Mouse (Mus musculus) naive thymus-derived CD4-positive, alpha-beta T cell, adult 2 months (primary cell): ENCODE data around the gene Telo2.
"Not testable (repeated sequence)": the region's sequence is repeated elsewhere in the genome, so short reads cannot be mapped to it uniquely, and the experiment has no call there.

ENCODE experiments used
- DNase-seq: peaks from one replicate; pipeline ENCODE4 v3.0.0-alpha.2; 2011; ENCODE audit warnings: low read depth

The Telo2 gene

DNA sequence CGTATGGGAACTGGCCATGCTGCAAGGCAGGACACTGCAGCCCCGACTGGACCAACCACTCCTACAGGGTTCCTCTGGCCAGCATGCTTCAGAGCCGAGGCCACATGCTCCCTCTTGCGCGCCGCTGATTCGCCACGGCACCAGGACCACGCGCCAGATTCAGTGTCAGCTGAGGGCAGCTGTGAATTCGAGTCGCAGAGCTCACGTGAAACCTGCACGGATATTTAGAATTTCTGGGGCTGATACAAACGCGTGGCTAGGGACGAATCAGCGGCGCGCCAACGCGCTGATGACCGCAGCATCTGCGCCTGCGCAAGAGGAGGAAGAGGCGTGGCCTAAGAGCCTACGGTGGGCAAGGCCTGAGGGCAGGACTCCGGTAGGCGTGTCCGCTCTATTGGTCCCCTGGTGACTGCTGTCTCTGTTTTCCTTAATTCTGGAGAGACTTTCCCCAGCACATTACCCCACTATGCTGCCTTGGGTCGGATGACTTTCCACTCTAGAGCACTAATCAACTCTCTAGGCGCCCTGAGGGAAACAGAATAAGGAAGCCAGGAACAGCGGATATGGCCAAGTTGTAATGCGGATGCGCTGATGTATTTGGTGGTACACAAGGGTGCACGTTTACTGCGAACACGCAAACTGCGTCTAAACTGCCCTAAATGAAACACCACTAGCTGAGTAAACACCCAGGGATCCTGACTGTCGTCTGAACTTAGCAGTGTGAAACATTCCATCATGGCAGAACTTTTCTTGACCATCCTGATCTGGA lies at the start of gene Telo2:
Gene Telo2 (minus strand): TSS at position 304 of the 769 bp plus-strand sequence.
- DNase-seq: peak; percentile 94

DNA sequence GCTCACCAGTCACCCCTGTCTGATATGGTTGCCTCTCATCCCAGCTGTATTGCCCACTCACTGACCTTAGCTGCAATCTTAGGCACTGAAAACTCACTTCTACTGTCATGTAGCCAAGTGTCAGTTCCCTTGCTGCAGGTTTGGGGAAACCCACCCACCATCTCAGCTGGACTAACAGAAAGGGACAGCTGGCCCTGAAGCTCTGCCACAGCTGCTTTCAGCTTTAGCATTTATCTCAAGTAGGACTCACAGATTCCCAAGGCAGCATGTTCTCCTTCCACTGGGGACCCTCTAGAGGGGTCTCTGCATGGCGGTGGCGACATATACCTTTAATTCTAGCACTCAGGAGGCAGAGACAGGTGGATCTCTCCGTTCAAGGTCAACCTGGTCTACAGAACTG lies 49.0 kb upstream of the Telo2 start:
- DNase-seq: no peak

DNA sequence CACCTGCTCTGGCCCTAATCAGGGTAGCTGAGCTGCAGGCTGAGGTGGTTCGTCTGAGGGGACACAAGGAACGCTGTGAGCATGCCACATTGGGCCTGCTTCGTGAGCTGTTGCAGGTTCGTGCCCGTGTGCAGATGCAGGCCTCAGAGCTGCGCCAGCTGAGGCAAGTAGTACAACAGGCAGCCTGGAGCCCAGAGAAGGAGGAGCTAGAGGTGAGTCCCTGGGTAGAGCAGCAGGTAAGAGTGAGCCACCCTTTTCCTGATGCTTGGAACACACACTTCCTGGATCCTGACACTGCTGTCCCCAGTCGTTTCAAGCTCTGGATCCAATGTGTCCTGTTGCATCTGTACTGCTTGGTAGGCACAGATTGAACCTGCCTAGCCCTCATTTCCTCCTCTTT lies 47.6 kb upstream of the Telo2 start:
- DNase-seq: no peak

DNA sequence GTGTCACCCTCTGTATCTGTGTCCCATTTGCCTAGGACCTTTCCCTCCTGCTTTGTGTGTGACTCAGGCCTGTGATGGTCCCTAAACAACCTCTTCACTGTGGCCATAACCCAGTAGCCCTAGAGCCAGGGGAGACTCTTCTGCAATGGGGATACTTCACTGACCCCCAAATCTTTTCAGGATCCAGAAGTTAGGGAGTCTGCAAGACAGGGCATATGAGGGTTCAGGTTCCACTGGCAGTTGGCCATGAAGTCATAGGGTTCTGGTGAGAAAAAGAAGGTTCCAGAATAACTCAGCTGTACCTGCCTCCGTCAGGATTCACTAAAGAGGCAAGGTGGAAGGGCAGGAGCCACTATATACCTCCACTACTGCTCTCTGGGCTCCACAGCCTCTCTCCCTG lies 46.4 kb upstream of the Telo2 start, which contains the start of gene Ccdc154:
Gene Ccdc154 (plus strand): TSS at position 301 of the 400 bp plus-strand sequence.
- DNase-seq: no peak

DNA sequence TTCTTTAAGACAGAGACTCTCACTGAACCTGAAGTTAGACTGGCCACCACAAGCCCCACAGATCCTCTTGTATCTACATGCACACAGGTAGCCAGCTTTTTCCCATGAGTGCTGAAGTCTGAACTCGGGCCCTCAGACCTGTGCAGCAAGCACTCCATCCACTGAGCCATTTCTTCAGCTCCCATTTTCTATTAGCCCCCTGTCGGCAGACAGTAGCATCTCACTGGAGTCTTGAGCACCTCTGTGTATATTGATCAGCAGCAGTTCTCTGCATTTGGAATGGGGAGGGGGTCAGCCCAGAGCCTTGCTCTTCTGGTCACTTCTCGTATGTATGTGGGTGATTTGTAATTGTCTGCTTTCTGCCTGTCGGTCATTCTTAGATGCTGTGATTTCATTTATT lies 24.2 kb upstream of the Telo2 start:
- DNase-seq: peak; percentile 20

DNA sequence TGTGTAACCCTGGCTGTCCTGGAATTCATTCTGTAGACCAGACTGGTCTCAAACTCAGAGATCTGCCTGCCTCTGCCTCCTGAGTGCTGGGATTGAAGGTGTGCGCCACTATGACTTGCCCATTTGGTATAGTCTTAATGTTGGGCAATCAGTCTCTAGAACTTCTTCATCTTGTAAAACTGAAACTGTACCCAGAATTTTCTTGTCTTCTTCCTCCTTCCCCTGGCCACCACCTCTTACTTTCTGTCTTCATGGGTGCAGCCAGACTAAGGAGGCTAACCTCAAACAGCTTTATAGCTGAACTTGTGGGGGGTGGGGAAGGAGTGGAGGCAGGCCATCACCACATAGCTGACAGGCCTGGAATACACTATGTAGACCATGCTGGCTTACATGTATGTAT lies 23.0 kb upstream of the Telo2 start:
- no peak for DNase-seq

DNA sequence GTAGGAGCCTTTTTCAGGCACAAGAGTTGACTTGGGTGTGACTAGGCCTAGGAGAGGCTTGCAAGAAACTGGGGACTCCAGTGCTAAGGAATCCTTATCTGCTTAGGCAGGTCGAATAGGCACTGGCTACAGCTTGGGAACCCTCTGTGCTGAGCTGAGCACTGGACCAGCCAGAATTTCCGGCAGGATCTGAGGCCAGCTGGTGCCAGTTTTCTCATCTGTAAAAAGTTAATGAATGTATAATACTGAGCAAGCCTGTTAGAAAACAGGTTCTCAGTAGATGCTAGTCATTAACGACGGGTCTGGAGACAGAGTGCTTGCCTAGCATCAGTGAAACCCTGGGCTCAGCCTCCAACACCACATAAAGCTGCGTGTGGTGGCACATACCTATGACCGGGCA lies 19.9 kb upstream of the Telo2 start:
- no peak for DNase-seq

DNA sequence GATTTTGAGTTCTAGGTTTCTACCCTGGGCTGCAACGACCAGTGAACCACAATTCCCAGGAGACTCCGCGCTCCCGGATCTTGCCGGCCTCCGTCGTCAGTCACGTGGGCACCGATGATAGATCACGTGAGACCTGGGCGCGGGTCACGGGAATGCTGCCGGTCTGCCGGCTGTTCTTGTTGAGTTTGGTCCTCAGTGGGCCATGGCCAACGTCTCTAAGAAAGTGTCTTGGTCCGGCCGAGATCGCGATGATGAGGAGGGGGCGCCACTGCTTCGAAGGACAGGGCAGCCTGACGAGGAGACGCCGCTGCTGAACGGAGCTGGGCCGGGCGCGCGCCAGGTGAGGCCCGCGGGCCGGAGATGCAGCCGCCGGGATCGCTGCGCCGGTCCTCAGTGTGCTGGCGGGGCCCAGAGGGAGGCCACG lies 17.5 kb upstream of the Telo2 start, which contains the start of gene Clcn7:
Gene Clcn7 (plus strand): TSS at position 117 of the 424 bp plus-strand sequence.
- peak; percentile 79 for DNase-seq

DNA sequence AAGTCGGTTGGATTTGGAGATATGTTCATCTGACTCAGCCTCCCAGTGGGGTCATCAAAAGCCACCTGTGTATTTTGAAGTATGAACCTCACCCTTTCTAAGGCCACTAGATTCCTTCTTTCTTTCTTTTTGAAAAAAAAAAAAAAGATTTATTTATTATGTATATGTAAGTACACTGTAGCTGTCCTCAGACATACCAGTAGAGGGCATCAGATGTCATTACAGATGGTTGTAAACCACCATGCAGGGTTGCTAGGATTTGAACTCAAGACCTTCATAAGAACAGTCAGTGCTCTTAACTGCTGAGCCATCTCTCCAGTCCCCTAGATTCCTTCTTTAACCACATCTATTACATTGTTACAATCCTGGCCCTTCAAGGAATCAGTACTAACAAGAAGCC lies 14.3 kb upstream of the Telo2 start:
- DNase-seq: peak; percentile 54

DNA sequence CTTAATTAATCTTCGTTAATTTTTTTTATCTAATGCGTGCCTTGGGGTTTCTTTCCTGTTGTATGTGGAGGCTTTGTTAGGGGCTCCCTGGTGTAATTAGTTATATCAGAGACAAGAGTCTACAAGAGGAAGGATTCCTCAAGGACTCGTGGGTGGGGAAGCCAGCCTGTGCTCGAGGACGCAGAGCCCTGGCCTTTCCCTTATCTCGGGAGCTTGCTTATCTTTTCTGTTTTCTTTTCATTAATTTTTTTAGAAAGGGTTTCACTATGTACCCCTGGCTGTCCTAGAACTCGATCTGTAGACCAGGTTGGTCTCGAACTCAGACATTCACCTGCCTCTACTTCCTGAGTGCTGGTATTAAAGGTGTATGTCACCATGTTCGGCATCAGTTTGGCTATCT lies 11.9 kb upstream of the Telo2 start:
- DNase-seq: no peak

DNA sequence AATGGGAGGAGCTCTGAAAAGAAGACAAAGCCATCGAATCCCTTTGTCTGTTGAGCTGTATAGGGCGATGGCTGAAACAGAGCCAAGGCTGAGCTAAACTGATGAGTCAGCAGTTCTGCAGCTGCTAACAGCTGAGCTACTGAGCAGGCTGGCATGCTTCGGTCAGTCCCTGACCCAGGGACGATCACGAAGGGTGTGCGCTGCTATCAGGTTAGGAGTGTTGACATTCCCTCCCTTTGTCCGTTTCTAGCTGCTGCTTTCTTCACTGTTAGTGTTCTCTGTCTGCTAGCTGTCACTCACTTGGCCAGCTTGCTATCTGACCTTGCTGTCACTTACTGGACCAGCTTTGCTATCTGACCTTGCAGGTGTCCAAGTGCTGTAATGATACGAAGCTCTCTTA lies 11.3 kb upstream of the Telo2 start:
- DNase-seq: no peak

DNA sequence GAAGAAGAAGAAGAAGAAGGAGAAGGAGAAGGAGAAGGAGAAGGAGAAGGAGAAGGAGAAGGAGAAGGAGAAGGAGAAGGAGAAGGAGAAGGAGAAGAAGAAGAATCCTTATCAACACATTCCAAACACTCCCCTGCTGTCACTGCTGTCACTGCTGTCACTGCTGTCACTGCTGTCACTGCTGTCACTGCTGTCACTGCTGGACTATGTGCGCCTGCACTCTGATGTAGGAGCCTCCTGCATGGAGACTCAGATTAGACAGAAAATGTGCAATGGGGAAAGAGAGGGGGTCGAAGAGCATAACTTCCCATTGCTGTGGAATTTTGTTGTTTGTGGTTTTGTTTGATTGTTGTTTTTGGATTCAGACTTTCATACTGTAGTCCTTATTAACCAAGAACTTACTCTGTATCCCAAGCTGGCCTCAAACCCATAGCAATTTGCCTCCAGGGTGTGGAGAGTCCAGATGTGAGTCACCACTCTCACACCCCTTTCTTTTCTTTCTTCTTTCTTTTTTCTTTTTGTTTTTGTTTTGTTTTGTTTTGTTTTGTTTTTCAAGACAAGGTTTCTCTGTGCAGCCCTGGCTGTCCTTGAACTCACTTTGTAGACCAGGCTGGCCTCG lies 9.8 kb upstream of the Telo2 start:
- DNase-seq: not testable (repeated sequence)

DNA sequence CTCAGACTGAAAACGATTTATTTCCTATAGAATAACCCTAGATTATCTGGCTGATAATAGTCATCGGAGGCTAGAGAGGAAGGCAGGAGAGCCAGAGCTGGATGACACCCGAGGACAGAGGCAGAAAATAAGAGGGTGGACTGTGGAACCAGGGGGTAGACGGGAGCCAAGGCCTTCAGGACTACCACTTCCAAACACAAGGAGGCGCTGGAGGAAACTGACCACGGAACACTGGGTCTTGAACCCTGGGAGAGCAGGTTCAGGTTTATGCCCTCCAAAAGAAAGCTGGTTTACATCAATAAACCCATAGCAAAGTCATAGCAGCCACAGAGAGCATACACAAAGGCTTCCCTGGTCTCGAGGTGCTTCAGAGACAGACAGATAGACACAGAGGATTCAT lies 8.2 kb upstream of the Telo2 start:
- DNase-seq: peak; percentile 66

DNA sequence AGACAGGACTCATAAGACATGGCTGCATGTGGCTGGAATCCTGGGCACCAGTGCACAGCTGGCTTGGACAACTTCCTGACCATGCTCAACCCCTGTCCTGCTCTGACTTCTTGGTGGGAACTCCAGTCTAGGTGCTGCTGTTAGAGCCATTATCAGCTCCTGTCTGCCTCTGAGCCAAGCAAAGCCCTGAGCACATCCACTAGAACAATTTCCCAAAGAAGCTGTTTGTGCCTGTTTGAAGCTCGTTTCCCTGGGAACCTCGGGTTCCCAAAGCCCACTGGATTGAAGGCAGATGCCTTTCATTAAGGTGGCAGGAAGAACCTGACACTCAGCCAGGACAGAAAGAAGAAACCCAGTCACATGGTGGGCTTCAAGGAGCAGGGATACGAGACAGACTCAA lies 4.6 kb upstream of the Telo2 start, which contains the start of gene Ptx4:
Gene Ptx4 (plus strand): TSS at position 355 of the 400 bp plus-strand sequence.
- DNase-seq: no peak

DNA sequence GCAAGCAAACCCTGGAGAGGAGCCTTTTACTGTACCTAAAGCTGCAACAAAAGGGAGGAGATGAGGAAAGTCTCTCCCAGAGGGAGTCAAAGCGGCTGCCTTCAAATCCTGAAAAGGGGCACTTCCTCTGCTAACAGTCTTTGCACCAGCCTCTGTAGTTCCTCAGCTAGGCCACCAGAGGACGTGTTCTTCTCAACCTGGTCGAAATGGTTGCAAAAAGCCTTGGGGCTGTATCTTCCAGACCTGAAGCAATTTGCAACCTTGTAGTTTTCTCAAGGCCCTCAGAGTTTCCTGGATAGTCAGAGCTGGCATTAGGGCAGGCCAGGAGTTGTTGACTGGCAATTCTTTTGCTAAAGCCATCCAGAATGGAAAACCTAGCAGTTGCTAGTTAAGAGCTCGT lies 1.5 kb upstream of the Telo2 start:
- peak; percentile 51 for DNase-seq

DNA sequence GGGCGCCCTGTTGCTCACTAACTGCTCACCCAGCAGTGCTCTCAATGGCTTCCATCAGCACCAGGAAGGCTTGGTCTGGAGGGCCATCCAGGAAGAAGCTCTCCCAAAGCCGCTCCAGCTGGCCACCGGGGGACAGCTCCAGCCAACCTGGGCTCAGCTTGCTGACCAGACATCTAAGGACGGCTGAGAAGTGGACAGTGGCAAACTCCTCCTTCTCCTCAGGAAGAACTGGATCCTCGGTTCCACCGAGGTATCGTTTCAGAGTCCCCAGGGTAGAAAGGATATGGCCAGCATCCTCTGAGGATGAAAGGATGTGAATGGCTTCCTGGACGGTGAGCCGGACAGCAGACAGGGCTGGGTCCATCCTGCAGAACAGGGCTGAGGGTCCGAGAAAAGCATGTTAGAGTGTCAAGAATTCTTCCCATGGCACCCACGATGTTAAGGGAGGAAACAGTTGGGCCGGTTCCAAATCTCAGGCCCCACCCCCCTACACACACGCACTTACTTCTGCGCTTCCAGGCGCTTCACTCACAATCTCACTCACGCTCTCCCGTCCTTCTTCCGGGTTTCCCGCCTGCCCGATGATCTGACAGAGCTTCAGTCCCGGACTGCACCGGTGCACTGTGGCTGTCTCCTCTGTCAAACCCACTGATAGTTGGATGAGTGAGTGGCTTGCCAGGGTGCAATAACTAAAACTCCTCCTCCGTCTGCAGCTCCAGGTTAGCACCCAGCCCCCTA lies 690 bp downstream of the Telo2 start:
- DNase-seq: no peak

DNA sequence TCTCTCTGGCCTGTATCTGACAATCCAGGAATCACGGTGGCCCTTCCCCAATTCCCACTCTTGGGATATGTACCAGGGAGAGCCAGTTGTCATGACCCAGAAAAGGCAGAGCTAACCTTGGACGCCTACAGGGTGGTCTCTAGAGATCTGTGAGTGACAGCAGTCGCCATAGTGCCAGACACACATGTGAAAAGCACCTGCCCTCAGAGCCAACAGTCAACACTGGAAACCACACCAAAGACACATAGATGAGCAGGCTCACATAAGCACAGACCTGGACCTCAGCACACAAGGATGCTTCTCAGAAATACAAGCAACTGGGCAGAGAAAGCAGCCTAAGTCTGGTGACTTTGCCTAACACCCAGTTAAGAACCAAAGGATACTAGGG lies 3.4 kb downstream of the Telo2 start:
- DNase-seq: no peak

DNA sequence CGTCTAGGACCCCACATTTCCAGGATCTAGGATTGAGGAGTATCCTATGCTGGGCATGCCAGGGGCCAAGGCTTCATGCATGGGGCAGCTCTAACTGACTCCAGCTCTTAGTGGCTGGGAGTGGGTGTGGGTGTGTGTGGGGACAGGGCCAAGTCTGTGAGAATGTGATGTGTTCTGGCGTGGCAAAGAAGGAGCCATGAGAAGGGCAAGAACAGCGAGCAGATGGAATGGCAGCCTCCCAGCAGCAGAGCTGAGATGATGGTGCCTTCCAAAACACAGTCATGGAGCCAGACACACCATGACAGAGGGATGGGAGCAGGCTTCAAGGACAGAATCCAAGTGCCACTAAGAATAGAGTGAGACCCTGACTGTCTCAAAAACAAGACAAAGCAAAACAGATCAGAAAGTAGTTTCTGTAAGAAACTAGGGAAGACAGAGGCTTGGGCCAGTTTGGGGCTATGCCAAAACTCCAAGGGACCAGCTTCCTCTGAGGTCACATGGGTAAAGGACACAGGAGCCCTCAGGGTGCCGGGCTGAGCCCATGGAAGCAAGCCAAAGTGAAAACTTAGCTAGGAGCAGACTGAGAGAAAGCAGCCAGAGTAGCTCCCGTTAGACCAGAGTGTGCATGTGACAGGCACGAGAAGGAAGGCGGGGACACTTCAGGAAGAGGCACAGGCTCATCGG lies 3.9 kb downstream of the Telo2 start:
- no peak for DNase-seq

DNA sequence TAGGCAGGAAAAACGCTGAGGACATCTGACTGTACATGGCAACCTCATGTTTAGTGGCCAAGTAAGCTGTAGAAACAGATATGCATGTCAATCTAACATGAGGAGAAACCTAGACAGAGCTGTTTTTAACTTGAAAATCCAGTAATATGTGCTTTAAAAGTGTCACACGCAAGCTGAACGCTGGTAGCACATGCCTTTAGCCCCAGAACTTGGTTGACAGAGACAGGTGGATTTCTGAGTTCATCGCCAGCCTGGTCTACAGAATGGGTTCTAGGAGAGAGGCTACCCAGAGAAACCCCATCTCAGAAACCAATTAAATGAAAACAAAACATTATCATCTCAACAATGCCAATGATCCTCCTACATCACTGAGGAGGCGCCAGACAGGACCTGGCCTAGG lies 4.5 kb downstream of the Telo2 start:
- no peak for DNase-seq

DNA sequence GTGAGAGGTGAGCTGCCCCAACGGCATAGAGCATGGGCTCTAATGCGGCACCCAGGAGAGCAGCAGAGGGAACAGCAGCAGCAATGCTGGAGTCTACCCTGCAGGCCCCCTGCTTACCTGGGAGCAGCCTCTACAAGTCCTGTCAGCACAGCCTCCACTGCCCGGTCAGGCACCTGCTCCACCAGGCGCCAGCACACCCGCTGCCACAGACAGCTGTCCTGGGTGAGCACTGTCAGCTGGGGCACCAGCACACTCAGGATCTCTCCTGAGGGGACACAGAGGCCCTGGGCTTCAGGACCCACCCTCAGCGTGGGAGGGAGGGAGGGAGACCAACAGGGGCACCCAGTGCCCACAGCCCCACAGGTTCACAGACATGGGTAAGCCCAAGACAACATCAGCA lies 5.2 kb downstream of the Telo2 start:
- DNase-seq: no peak

DNA sequence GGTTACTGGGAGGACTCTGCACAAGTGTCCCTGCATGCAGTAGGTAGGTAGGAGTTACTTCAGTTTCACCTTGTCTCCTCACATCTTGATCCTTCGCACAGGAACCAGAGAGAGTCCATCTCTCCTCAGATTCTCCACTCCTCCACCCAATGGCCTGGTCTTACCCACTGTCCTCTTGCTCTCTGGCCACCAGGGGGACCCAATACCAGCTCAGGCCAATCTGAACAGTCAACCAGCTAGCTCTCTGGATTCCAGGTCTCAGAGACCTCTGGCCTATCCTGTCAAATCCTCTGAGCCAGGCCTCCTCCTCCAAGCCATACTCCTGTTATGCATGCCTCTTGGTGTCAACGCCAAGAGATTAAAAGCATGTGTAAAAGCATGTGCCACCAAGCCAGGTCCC lies 6.2 kb downstream of the Telo2 start:
- peak; percentile 33 for DNase-seq

DNA sequence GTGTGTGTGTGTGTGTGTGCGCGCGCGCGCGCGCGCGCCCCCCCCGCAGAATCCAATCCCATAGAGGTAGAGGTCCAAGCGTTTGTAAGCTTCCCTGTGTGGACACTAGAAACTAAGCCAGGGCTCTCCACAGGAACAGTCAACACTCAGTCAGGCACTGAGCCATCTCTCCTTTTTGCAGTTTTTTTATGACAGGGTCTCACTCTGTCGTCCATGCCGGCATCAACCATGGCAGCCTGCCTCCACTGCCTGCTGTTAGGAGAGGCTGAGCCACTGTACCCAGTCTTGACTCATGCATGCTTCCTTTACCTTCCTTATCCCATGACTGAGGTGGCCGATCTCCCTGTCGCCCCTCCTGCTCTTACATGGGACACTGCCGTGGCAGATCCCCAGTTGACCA lies 8.0 kb downstream of the Telo2 start:
- no peak for DNase-seq
